Mouse (Mus musculus): Measurements from ENCODE around the gene Mfsd12.

DNA sequence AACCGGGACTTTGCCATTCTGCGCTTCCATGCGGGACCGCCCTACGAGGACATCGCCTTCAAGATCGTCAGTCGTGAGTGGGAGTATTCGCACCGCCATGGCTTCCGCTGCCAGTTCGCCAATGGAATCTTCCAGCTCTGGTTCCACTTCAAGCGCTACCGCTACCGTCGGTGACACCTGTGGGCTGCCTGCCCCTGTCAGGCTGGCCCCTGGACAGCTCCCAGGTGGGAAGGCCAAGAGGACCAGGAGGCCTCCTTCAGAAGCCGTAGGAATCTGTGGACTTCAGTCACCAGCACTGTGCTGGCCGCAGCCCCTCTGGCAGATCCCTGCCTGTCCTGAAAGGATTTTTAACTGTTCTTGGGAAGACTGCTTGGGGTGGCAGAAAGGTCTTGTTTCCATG is 31.5 kb upstream of the Mfsd12 start:
- TF ChIP-seq CTCF (IDR thresholded peaks at IDR 0.05; ENCODE audit: low read depth): no peak
- no peak for TF ChIP-seq EP300 (optimal IDR thresholded peaks at IDR 0.05)
